Mouse (Mus musculus) brain, embryonic 14.5 days (tissue): ENCODE measurements around the gene G6pdx.

ENCODE experiments used
- CTCF ChIP-seq: fragments of 200-500 bp; IDR thresholded peaks from 2 replicates; pipeline ENCODE4 v1.5.1; 2012; ENCODE audit warnings: inconsistent platforms, mild to moderate bottlenecking, moderate library complexity, borderline replicate concordance; ENCODE audit not compliant: insufficient read depth, insufficient read length; ENCODE audit errors: extremely low read depth
- POLR2A ChIP-seq: fragments of 200-500 bp; IDR thresholded peaks from 2 replicates; pipeline ENCODE4 v1.6.1; 2012; ENCODE audit warnings: mild to moderate bottlenecking, inconsistent platforms, borderline replicate concordance; ENCODE audit not compliant: poor library complexity, insufficient read depth, insufficient read length, severe bottlenecking; ENCODE audit errors: extremely low read depth

DNA sequence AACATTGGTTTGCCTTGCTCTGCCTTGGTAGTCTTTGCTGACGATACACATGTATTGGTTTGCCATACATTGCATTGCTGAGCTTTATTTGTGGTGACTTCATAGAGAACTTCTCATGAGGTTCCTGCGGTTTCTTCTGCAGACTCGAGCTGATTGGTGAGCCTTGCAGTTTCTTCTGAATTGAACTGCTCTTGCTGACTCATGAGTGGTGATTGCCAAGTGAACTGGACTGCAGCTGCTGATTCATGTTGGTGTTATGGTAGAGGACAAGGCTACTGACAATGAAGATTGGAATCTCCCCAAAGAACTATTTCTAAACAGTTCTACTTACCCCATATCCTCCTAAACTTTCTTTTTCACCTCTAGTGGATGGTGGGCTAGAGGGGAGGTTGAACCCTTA, 28.9 kb downstream of the G6pdx start:
- TF ChIP-seq POLR2A (no peak), CTCF (no peak)
